Mouse (Mus musculus): ENCODE data around the gene Acmsd.
"Not testable (repeated sequence)": the region's sequence is repeated elsewhere in the genome, so short reads cannot be mapped to it uniquely, and the experiment has no call there.

Gene Acmsd

GRCm38 (mm10) chr1:127729096-127729495 is at the start of gene Acmsd:
Gene Acmsd, plus strand, starts transcription at chr1:127729413.
- no peak for ATAC-seq (ENCODE audit: insufficient number of reproducible peaks, low FRiP score, low TSS enrichment)

- ATAC-seq (ENCODE audit: insufficient number of reproducible peaks, low FRiP score, low TSS enrichment): no peak
Measured at GRCm38 (mm10) chr1:127679498-127680133, 49.6 kb upstream of the Acmsd start, which contains the start of gene Tmem163. Gene Tmem163, minus strand, starts transcription at chr1:127679548.

GRCm38 (mm10) chr1:127696533-127696932 is 32.7 kb upstream of the Acmsd start:
- ATAC-seq (ENCODE audit: insufficient number of reproducible peaks, low FRiP score, low TSS enrichment): no peak

- no peak for ATAC-seq (ENCODE audit: insufficient number of reproducible peaks, low FRiP score, low TSS enrichment)
Measured at GRCm38 (mm10) chr1:127702187-127702586, 27.0 kb upstream of the Acmsd start.

- no peak for ATAC-seq (ENCODE audit: insufficient number of reproducible peaks, low FRiP score, low TSS enrichment)
Measured at GRCm38 (mm10) chr1:127706269-127706668, 22.9 kb upstream of the Acmsd start.

- no peak for ATAC-seq (ENCODE audit: insufficient number of reproducible peaks, low FRiP score, low TSS enrichment)
Measured at GRCm38 (mm10) chr1:127716441-127716840, 12.8 kb upstream of the Acmsd start.

GRCm38 (mm10) chr1:127718290-127718689 is 10.9 kb upstream of the Acmsd start:
- no peak for ATAC-seq (ENCODE audit: insufficient number of reproducible peaks, low FRiP score, low TSS enrichment)

- no peak for ATAC-seq (ENCODE audit: insufficient number of reproducible peaks, low FRiP score, low TSS enrichment)
Measured at GRCm38 (mm10) chr1:127723596-127723995, 5.6 kb upstream of the Acmsd start.

GRCm38 (mm10) chr1:127731086-127731485 is 1.9 kb downstream of the Acmsd start:
- no peak for ATAC-seq (ENCODE audit: insufficient number of reproducible peaks, low FRiP score, low TSS enrichment)

- no peak for ATAC-seq (ENCODE audit: insufficient number of reproducible peaks, low FRiP score, low TSS enrichment)
Measured at GRCm38 (mm10) chr1:127732435-127732834, 3.2 kb downstream of the Acmsd start.

GRCm38 (mm10) chr1:127732841-127733240 is 3.6 kb downstream of the Acmsd start:
- ATAC-seq (ENCODE audit: insufficient number of reproducible peaks, low FRiP score, low TSS enrichment): no peak

GRCm38 (mm10) chr1:127735356-127735755 is 6.1 kb downstream of the Acmsd start:
- ATAC-seq (ENCODE audit: insufficient number of reproducible peaks, low FRiP score, low TSS enrichment): no peak

GRCm38 (mm10) chr1:127750401-127751102 is 21.3 kb downstream of the Acmsd start:
- ATAC-seq (ENCODE audit: insufficient number of reproducible peaks, low FRiP score, low TSS enrichment): no peak

- no peak for ATAC-seq (ENCODE audit: insufficient number of reproducible peaks, low FRiP score, low TSS enrichment)
Measured at GRCm38 (mm10) chr1:127755806-127756205, 26.6 kb downstream of the Acmsd start.

- ATAC-seq (ENCODE audit: insufficient number of reproducible peaks, low FRiP score, low TSS enrichment): no peak
Measured at GRCm38 (mm10) chr1:127756331-127757163, 27.3 kb downstream of the Acmsd start.

- ATAC-seq (ENCODE audit: insufficient number of reproducible peaks, low FRiP score, low TSS enrichment): not testable (repeated sequence)
Measured at GRCm38 (mm10) chr1:127757164-127757545, 27.9 kb downstream of the Acmsd start.

- ATAC-seq (ENCODE audit: insufficient number of reproducible peaks, low FRiP score, low TSS enrichment): no peak
Measured at GRCm38 (mm10) chr1:127765468-127765867, 36.3 kb downstream of the Acmsd start.

- no peak for ATAC-seq (ENCODE audit: insufficient number of reproducible peaks, low FRiP score, low TSS enrichment)
Measured at GRCm38 (mm10) chr1:127766741-127767140, 37.5 kb downstream of the Acmsd start.

GRCm38 (mm10) chr1:127773198-127773802 is 44.1 kb downstream of the Acmsd start:
- peak; percentile 33 for ATAC-seq (ENCODE audit: insufficient number of reproducible peaks, low FRiP score, low TSS enrichment)

- peak; percentile 97 for ATAC-seq (ENCODE audit: insufficient number of reproducible peaks, low FRiP score, low TSS enrichment)
Measured at GRCm38 (mm10) chr1:127773803-127774500, 44.7 kb downstream of the Acmsd start, which contains the start of gene Ccnt2. Gene Ccnt2, plus strand, starts transcription at chr1:127774164.
